Mouse (Mus musculus): ENCODE data around the gene Soat2.

DNA sequence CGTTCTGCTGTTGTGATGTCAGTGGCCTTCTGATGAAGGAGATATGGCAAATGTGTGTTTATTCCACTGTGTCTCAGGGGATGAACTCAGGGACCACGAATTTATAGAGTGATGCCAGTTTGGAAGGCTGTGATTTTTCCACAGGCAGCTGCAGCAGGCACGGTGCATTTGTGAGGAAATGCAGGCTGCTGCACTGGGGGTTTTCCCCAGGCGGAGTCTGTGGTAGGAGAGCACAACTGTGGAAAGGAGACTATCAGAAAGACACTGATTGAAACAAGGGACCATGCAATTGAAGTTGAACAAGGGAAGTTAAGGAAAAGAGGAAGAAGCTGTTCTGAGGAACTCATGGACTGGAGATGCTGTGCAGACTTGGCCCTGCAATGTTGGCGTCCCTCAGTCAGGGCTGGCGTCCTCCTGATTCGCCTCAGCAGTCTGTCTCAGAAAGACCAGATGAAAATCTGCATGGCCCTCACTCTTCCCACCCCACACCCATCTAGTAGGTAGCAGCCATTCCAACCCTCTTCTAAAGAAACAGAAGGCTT is 42.0 kb downstream of the Soat2 start:
- TF ChIP-seq POLR2A (IDR thresholded peaks at IDR 0.05; ENCODE audit: insufficient read depth, low read depth, low read length), result no peak
- no peak for TF ChIP-seq CTCF (IDR thresholded peaks at IDR 0.05; ENCODE audit: insufficient read depth, low read depth, low read length)

All from olfactory bulb, adult 2 months (tissue).